Mouse (Mus musculus) v-Abl transformed pro-B cells (cell line): ENCODE results near the gene Osbpl3.
"Not testable (repeated sequence)": the region's sequence is repeated elsewhere in the genome, so short reads cannot be mapped to it uniquely, and the experiment has no call there.

ENCODE experiments used
- in situ Hi-C, 2 experiments: fragments of 400-800 bp; cut with MboI; formaldehyde crosslinking; loops; one replicate each; pipeline ENCODE4 v1.15.1; 2025; ENCODE audit not compliant: unreplicated experiment in 2 of 2

Gene Osbpl3

GRCm38 (mm10) chr6:50455102-50455828 is 736 bp downstream of the Osbpl3 start:
- in situ Hi-C loops, result no loop called here

DNA sequence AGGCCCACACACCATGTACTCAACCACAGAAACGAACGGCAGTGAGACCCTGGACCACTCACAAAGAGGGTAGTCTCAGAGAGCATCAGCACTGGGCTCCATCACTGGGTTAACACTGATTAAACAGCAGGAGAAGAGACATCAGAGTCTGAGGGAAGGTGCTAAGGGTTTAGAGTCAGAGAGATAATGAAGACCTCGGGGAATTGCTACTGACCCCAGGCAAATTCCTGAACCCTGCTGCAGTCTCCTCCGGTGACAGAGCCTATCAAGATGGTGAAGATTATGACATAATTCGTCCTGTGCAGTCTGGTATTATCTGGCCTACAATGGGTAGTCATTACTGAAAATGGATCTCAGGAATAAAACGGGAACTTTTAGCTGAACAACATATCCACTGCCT is 2.4 kb downstream of the Osbpl3 start:
- in situ Hi-C loops, result no loop called here

DNA sequence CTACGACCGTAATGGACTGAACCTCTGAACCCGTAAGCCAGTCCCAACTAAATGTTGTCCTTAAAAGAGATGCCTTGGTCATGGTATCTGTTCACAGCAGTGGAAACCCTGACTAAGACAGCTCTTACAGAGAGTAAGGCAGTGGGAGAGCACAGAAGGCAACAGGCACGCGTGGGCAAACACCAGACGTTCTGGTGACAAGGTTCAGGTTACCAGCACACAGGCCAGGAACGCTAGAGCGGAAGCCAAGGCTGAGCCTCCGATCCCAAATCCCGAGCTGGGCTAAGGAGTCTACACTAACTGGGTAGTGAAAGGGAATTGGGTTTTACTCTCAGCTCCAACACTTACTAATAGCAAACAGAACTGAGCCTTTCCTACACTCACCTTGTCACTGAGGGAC is 3.8 kb downstream of the Osbpl3 start:
- in situ Hi-C loops, result no loop called here

- in situ Hi-C loops, result no loop called here
Measured at GRCm38 (mm10) chr6:50445616-50446015, 10.4 kb downstream of the Osbpl3 start.

DNA sequence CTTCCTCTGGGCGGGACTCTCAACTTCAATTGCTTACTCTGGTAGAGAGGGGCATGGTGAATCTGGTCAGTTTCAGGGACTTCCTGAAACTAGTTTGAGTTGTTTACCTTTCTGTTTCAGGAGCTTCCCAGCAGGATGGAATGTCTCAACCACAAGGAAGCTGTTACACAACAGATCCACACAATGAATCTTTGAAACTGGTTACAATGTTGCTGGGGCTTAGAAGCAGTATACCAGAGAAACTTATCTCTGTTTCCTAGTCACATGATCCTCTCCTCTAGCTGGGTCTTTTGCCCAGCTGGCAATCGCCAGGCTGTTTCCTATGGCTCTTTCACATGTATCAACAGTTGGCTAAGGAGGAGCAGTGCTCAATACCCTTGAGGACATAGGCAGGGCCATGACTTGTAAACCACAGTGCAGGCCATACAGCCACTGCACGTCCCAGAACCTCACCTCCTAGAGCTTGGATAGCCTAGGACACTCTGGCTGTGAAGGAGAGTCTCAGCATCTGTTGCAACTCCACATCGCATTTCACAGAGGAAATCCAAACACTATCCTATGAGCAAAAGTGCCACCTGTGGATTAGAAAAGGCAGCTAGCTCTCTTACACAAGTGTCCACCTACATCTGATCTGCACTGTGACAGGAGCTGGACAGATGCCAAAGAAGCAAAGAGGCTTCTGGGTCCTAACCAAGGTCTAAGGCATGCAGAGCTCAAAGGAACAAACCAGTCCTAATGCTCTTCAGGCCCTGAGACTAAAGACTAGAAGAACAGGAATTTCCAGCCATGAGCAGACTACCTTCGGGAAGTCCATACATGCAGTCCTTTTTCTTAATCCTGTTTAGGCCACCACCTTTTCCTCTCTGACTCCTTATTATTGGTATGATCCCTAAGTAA is 14.8 kb downstream of the Osbpl3 start:
- in situ Hi-C loops, result no loop called here

GRCm38 (mm10) chr6:50440197-50440596 is 15.8 kb downstream of the Osbpl3 start:
- in situ Hi-C loops, result no loop called here

DNA sequence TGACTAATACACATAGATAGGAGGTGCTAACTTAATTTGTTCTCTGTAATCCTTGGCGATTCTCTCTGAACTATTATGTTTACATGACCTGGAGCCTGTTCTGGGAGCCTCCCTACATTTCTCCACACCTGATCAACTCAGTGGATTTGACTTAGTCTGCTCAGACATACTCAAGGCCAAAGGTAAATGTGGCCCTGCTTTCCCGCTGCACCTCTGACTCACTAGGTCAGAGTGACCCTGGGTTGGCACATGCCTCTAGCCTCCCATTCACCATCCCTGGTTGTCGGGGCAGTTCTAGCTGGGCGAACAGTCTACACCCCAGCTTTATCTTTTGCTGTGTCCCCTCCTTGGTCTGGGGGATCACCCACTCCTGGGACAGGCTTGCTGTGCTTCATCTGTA is 17.1 kb downstream of the Osbpl3 start:
- in situ Hi-C loops, result not testable (repeated sequence)

GRCm38 (mm10) chr6:50437815-50438214 is 18.2 kb downstream of the Osbpl3 start:
- in situ Hi-C loops, result no loop called here

DNA sequence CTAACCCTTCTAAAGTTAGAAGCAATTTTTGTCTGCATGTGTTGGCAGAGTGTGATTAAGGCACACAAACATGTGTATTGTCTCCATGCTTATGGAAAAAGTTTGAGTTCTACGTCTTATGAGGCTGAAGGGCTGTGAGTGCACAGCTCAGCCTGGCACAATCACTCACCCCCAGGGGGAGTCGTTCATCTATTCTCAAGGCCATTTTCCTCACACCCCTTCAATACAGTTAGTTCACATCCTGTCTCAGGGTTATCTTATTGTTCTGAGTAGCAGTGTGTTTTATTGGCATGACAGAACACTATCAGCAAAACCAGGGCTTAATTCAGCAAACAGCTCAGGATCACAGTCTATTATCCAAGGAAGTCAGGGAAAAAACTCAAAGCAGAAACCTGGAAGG is 19.3 kb downstream of the Osbpl3 start:
- in situ Hi-C loops, result no loop called here

GRCm38 (mm10) chr6:50432491-50432890 is 23.5 kb downstream of the Osbpl3 start:
- in situ Hi-C loops, result no loop called here

DNA sequence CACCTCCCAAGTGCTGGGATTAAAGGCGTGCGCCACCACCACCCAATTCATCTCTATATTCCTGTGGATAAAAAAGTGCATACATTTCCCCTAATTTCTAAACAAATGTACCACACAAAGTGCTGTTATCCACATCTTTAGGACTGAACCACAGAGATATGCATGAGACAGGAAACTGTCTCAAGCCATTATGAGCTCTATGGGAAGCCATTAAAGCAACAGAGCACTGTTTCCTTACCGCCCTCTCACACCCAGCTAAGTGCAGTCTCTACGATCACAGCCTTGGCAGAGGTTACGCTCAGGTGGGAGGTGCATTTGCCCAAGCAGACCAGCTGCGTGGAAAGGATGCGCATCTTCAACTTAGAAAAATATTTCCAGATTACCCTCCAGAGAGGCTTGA is 26.7 kb downstream of the Osbpl3 start:
- in situ Hi-C loops, result no loop called here

GRCm38 (mm10) chr6:50427051-50427732 is 28.8 kb downstream of the Osbpl3 start:
- in situ Hi-C loops, result no loop called here

DNA sequence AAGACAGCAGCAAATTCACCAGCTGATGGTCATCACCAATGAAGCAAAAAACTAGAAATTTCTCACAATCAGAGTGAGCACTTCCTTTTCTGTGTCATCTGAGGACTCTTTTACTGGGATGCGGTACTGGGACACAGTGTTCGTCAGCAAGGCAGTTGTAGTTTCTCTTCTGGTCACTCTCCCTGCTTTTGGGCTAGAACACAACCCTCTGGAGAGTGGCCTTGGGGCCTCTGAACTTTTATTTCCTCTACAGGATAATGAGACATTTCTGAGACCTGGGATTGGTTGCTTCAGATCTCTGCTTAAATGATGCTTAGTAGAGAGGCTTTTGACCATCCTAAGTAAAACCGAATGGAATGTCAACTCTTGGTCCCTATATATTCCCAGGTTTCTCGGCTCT is 29.4 kb downstream of the Osbpl3 start:
- in situ Hi-C loops, result no loop called here

DNA sequence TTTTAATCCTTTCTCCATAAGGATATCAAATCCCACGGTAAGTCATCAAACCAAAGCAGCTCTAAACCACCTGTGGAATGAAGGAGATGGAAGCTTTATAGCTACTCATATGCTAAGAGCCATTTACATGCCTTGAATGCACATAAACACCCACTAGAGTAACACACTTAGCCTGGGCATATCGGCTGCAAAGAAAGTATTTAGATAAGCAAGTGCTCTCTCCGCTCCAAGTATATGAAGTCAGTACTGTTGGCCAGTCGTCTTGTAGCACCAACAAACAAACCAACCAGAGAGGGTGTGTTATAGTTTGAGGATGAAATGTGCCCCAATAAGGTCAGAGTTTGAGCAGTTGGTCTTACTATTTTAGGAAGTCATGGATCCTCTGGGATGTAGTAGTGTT is 31.7 kb downstream of the Osbpl3 start:
- in situ Hi-C loops, result no loop called here

- in situ Hi-C loops, result no loop called here
Measured at GRCm38 (mm10) chr6:50420413-50420812, 35.6 kb downstream of the Osbpl3 start.

- in situ Hi-C loops, result no loop called here
Measured at GRCm38 (mm10) chr6:50419518-50420290, 36.3 kb downstream of the Osbpl3 start.

GRCm38 (mm10) chr6:50418951-50419350 is 37.0 kb downstream of the Osbpl3 start:
- in situ Hi-C loops, result no loop called here

DNA sequence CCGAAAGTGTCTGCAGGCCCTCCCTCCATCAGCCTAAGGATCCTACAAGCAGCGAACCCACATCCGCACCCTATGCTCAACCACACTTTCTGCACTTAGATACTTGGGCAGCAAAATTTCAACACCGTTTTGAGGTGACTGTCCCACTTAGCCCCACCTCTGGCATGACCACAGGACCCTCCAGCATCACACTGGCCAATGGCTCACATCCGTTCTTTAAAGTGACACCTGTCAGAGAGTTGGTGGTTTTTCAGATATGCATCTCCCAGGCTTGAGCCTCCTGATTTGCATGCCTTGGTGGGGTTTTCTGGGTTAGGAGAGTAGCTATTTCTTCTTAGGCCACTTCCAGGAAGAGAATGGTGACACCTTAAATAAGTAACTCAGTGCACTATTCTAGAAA is 39.1 kb downstream of the Osbpl3 start:
- in situ Hi-C loops, result no loop called here

DNA sequence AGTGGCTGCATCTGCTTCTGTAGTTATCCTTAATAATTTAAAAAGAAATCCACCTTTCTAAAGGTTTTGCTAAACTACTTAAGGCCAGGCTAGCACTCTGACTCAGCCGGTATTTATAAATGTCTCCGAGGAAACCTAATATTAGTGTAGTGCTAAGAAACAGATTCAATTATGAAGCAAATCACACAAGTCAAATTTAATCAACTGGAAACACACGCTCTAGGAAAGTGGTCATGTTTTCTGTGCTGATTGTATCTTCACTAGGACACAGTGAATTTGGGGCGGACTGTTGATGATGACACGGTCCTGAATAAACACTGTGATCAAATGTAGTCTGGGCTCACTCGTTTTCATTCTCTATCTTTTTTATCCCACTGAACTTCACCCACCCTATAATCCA is 40.6 kb downstream of the Osbpl3 start:
- in situ Hi-C loops, result no loop called here

- in situ Hi-C loops, result no loop called here
Measured at GRCm38 (mm10) chr6:50414547-50414946, 41.5 kb downstream of the Osbpl3 start.

DNA sequence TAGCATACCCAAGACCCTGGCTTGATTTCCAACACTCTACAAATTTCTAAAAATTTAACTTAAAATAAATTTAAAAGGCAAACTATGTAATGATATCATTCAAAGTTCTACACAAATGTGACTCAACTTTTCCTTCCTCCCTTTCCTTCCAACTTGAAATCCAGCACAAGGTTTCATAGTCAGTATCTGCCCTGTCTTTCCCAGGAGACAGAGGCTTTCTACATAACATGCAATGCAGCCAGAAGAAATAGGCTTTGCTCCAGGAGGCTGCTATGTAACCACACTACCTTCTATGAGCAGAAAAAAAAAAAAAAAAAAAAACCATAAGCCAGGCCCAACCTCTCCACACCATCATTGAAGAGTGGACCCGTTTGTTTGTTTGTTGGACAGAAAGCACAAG is 42.6 kb downstream of the Osbpl3 start:
- in situ Hi-C loops, result no loop called here
